Mouse (Mus musculus): Measurements from ENCODE around the gene Gm45837. TPM values are rescaled to one million over a fixed set of nuclear protein-coding genes. Genes with fewer than 3 reads are reported as not detected.

The Gm45837 gene
- polyA plus RNA-seq, 1 experiment from 2014 or later: not detected

- no peak for TF ChIP-seq CTCF (IDR thresholded peaks at IDR 0.05; ENCODE audit: low read depth)
- 67% methylated on average over 25 of the region's 26 CpGs for WGBS
These were observed 37.6 kb upstream of the Gm45837 start for GRCm38 (mm10) chr7:101373082-101373481.

GRCm38 (mm10) chr7:101374155-101374554, 36.5 kb upstream of the Gm45837 start:
- H3K4me3 ChIP-seq (ENCODE audit: low read depth, low read length): no peak overlapping the region
- H3K27me3 ChIP-seq (ENCODE audit: insufficient read depth, low read length): no peaks in the 10 kb centered on the region
- H3K27ac ChIP-seq (ENCODE audit: low read depth): no peak overlapping the region
- no peaks in the 10 kb centered on the region for H3K9me3 ChIP-seq (ENCODE audit: low read depth, low read length)
- H3K4me1 ChIP-seq (ENCODE audit: insufficient read depth): peaks cover 7% of the 10 kb centered on the region
- no peaks in the 10 kb centered on the region for H3K36me3 ChIP-seq (ENCODE audit: insufficient read depth)
- DNase-seq: peak; percentile 85
- no peak overlapping the region for H3K4me2 ChIP-seq
- no peak overlapping the region for H3K9ac ChIP-seq
- TF ChIP-seq CTCF (IDR thresholded peaks at IDR 0.05; ENCODE audit: low read depth): peak; percentile 81
- ATAC-seq (ENCODE audit: insufficient read depth): 0 out of 2 replicates have a peak, but pooled peaks have one; percentile 22

More at GRCm38 (mm10) chr7:101373082-101373481, 37.6 kb upstream of the Gm45837 start:
- no peak overlapping the region for H3K4me2 ChIP-seq
- no peak overlapping the region for H3K27ac ChIP-seq (ENCODE audit: low read depth)
- no peaks in the 10 kb centered on the region for H3K27me3 ChIP-seq (ENCODE audit: insufficient read depth, low read length)
- no peak for DNase-seq
- no peak overlapping the region for H3K9ac ChIP-seq
- H3K4me1 ChIP-seq (ENCODE audit: insufficient read depth): peaks cover under 1% of the 10 kb centered on the region; the same call in 1 of the 2 replicates
- no peak for ATAC-seq (ENCODE audit: insufficient read depth)
- H3K9me3 ChIP-seq (ENCODE audit: low read depth, low read length): no peaks in the 10 kb centered on the region
- no peaks in the 10 kb centered on the region for H3K36me3 ChIP-seq (ENCODE audit: insufficient read depth)
- no peak overlapping the region for H3K4me3 ChIP-seq (ENCODE audit: low read depth, low read length)

- Histone ChIP-seq H3K27me3 (ENCODE audit: insufficient read depth, low read length) (no peaks in the 10 kb centered on the region), H3K4me2 (no peak overlapping the region), H3K4me3 (ENCODE audit: low read depth, low read length) (no peak overlapping the region), H3K9me3 (ENCODE audit: low read depth, low read length) (no peaks in the 10 kb centered on the region), H3K9ac (no peak overlapping the region), H3K36me3 (ENCODE audit: insufficient read depth) (no peaks in the 10 kb centered on the region), H3K27ac (ENCODE audit: low read depth) (peak overlapping the region; percentile 82; the same call in 1 of the 2 replicates), H3K4me1 (ENCODE audit: insufficient read depth) (peaks cover 14% of the 10 kb centered on the region)
- WGBS: 70% methylated on average over 10 of the region's 10 CpGs
- DNase-seq (no peak), ATAC-seq (ENCODE audit: insufficient read depth) (no peak)
- TF ChIP-seq CTCF (IDR thresholded peaks at IDR 0.05; ENCODE audit: low read depth): no peak
These were observed 33.9 kb upstream of the Gm45837 start for GRCm38 (mm10) chr7:101376701-101377340.

- Histone ChIP-seq H3K27ac (ENCODE audit: low read depth) (peak overlapping the region; percentile 82), H3K9ac (peak overlapping the region; percentile 42), H3K27me3 (ENCODE audit: insufficient read depth, low read length) (no peaks in the 10 kb centered on the region), H3K9me3 (ENCODE audit: low read depth, low read length) (no peaks in the 10 kb centered on the region), H3K4me2 (peak overlapping the region; percentile 56), H3K4me3 (ENCODE audit: low read depth, low read length) (peak overlapping the region; percentile 14; the same call in 1 of the 2 replicates), H3K36me3 (ENCODE audit: insufficient read depth) (no peaks in the 10 kb centered on the region), H3K4me1 (ENCODE audit: insufficient read depth) (peaks cover 14% of the 10 kb centered on the region)
- DNase-seq: peak; percentile 73
- 20% methylated on average over 7 of the region's 7 CpGs for WGBS
- peak; percentile 76 for ATAC-seq (ENCODE audit: insufficient read depth)
- TF ChIP-seq CTCF (IDR thresholded peaks at IDR 0.05; ENCODE audit: low read depth): no peak
These were observed 32.9 kb upstream of the Gm45837 start for GRCm38 (mm10) chr7:101377741-101378262.

- ATAC-seq (ENCODE audit: insufficient read depth) (peak; percentile 25; the same call in 1 of the 2 replicates), DNase-seq (no peak)
- H3K36me3 ChIP-seq (ENCODE audit: insufficient read depth): no peaks in the 10 kb centered on the region
- peak overlapping the region; percentile 56 for H3K4me2 ChIP-seq
- no peaks in the 10 kb centered on the region for H3K9me3 ChIP-seq (ENCODE audit: low read depth, low read length)
- H3K4me1 ChIP-seq (ENCODE audit: insufficient read depth): peaks cover 14% of the 10 kb centered on the region
- H3K9ac ChIP-seq: peak overlapping the region; percentile 42
- H3K27me3 ChIP-seq (ENCODE audit: insufficient read depth, low read length): no peaks in the 10 kb centered on the region
- H3K4me3 ChIP-seq (ENCODE audit: low read depth, low read length): peak overlapping the region; percentile 14; the same call in 1 of the 2 replicates
- TF ChIP-seq CTCF (IDR thresholded peaks at IDR 0.05; ENCODE audit: low read depth): no peak
- peak overlapping the region; percentile 82 for H3K27ac ChIP-seq (ENCODE audit: low read depth)
- WGBS: 39% methylated on average over 3 of the region's 3 CpGs
These were observed 32.4 kb upstream of the Gm45837 start for GRCm38 (mm10) chr7:101378285-101378684.

- Histone ChIP-seq H3K27ac (ENCODE audit: low read depth) (peak overlapping the region; percentile 82; the same call in 1 of the 2 replicates), H3K4me2 (peak overlapping the region; percentile 56), H3K4me1 (ENCODE audit: insufficient read depth) (peaks cover 14% of the 10 kb centered on the region), H3K9ac (peak overlapping the region; percentile 42), H3K9me3 (ENCODE audit: low read depth, low read length) (no peaks in the 10 kb centered on the region), H3K27me3 (ENCODE audit: insufficient read depth, low read length) (no peaks in the 10 kb centered on the region), H3K4me3 (ENCODE audit: low read depth, low read length) (peak overlapping the region; percentile 14), H3K36me3 (ENCODE audit: insufficient read depth) (no peaks in the 10 kb centered on the region)
- 47% methylated on average over 5 of the region's 5 CpGs for WGBS
- DNase-seq: no peak
- TF ChIP-seq CTCF (IDR thresholded peaks at IDR 0.05; ENCODE audit: low read depth): no peak
- no peak for ATAC-seq (ENCODE audit: insufficient read depth)
These were observed 31.8 kb upstream of the Gm45837 start for GRCm38 (mm10) chr7:101378796-101379465.

GRCm38 (mm10) chr7:101379732-101380131, 31.0 kb upstream of the Gm45837 start:
- peak overlapping the region; percentile 82 for H3K27ac ChIP-seq (ENCODE audit: low read depth)
- WGBS: 37% methylated on average over 2 of the region's 2 CpGs
- H3K9me3 ChIP-seq (ENCODE audit: low read depth, low read length): no peaks in the 10 kb centered on the region
- ATAC-seq (ENCODE audit: insufficient read depth) (no peak), DNase-seq (peak; percentile 11)
- no peaks in the 10 kb centered on the region for H3K36me3 ChIP-seq (ENCODE audit: insufficient read depth)
- H3K4me2 ChIP-seq: peak overlapping the region; percentile 56
- no peaks in the 10 kb centered on the region for H3K27me3 ChIP-seq (ENCODE audit: insufficient read depth, low read length)
- H3K9ac ChIP-seq: peak overlapping the region; percentile 42
- peaks cover 19% of the 10 kb centered on the region for H3K4me1 ChIP-seq (ENCODE audit: insufficient read depth)
- no peak for TF ChIP-seq CTCF (IDR thresholded peaks at IDR 0.05; ENCODE audit: low read depth)
- no peak overlapping the region for H3K4me3 ChIP-seq (ENCODE audit: low read depth, low read length)

All from lung, embryonic 14.5 days (tissue).